Mouse (Mus musculus) brain, embryonic 14.5 days (tissue): ENCODE data around the gene Gkn1. TPM values are rescaled to one million over a fixed set of nuclear protein-coding genes. Genes with fewer than 3 reads are reported as not detected.

Source experiments
- DNase-seq: peaks from one replicate; pipeline ENCODE4 v3.0.0-alpha.2; 2011; ENCODE audit warnings: low read depth
- CTCF ChIP-seq: fragments of 200-500 bp; IDR thresholded peaks from 2 replicates; pipeline ENCODE4 v1.5.1; 2012; ENCODE audit warnings: inconsistent platforms, mild to moderate bottlenecking, moderate library complexity, borderline replicate concordance; ENCODE audit not compliant: insufficient read depth, insufficient read length; ENCODE audit errors: extremely low read depth
- POLR2A ChIP-seq: fragments of 200-500 bp; IDR thresholded peaks from 2 replicates; pipeline ENCODE4 v1.6.1; 2012; ENCODE audit warnings: mild to moderate bottlenecking, inconsistent platforms, borderline replicate concordance; ENCODE audit not compliant: poor library complexity, insufficient read depth, insufficient read length, severe bottlenecking; ENCODE audit errors: extremely low read depth
- polyA plus RNA-seq: library from polyadenylated mRNA; depleted of rRNA; stranded (reverse); fragments of >200 nt; gene quantifications from 2 replicates; pipeline ENCODE4 v1.2.3, GENCODE M21; 2012; rRNA removed

Gkn1 gene
- 0.05 and 0.12 TPM in 2 replicates for polyA plus RNA-seq

DNA sequence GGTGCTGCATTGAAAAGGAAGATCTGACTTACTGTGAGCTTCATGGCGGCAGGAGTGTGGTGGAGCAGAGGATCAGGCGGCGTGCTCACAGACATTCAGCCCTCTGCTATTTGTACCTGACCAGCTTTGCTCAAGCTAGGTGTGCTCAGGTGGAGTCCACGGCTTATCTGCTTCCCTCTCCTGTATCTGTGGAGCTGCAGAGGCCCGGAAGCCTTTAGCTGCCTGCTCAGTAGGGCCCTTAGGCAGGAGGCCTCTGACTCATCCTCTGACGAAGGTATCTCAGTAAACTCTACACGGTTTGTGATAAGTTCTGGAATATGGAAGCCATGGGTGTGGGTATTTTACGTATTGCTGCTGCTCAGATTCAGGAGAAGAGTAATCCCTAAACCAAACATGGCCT lies at the start of gene Gkn1:
Gkn1 (minus strand) TSS at position 114 of the 400 bp plus-strand sequence.
- TF ChIP-seq CTCF (no peak), POLR2A (no peak)
- no peak for DNase-seq

DNA sequence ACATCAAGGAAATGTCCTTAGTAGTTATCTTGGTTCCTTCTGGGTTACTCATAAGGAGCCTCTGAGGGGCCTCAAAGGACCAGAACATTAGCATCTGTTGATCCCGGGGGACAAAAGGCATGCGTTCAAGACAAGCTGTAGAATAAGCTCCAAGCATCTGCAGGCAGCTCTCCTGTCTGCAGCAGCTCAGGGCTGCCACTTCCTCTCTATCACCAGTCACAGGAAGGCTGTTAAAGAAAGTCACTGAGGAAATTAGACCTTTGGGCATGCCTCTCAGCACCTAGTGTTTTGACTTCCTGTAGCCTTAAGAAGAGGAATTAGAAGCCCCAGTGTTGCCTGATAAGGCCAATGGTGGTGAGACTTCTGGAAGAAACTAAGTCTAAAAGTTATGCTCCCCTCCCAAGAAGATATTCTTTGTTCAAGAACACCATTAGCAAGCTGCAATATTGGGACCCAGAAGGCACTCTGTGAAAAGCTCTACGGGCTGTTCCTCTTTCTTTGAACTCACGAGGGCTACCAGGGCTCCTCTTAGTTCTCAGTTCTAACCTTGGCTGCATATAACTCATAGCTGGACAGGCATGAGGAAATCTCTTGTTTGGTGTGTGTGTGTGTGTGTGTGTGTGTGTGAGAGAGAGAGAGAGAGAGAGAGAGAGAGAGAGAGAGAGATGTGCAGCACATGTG lies 49.3 kb upstream of the Gkn1 start:
- no peak for TF ChIP-seq CTCF
- TF ChIP-seq POLR2A, result no peak
- no peak for DNase-seq

DNA sequence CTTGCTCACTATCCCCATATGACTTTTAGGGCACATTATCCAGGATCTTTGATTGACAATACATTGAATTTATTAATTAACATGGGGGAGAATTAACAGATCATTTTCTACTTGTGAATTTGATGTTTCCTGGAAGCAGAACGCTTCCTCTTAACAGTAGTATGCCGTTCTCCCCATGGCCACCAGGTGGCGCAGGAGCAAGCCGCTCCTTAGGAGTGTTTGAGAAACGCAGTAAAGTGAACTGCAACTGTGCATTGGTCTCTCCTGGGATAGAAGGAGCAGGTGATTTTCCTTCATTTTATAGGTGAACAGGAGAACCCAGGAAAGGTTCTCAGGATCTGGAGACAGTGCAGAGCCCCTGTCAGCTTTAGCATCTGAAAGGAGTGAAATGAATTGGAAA lies 48.4 kb upstream of the Gkn1 start:
- DNase-seq, result peak; percentile 87
- TF ChIP-seq CTCF (peak; percentile 99), POLR2A (no peak)

DNA sequence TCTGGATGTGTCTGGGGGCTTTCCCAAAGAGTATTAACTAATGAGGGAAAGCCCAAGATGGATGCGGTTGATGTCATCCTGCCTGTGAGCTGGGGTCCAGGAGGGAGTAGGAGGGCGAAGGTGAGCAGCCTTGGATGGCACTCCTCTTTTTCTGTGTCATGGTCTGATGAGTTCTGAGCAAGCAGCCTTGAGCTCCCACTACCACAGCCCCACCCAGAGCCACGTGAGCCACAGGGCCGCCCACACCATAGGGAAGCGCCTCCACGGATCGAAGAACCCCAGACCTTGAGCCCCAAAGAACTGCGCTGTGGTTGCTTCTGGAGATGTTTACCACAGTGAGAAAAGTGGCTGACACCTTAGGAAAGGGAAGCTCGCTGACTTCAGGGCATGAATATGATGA lies 44.0 kb upstream of the Gkn1 start:
- TF ChIP-seq POLR2A, result no peak
- TF ChIP-seq CTCF, result no peak
- no peak for DNase-seq

DNA sequence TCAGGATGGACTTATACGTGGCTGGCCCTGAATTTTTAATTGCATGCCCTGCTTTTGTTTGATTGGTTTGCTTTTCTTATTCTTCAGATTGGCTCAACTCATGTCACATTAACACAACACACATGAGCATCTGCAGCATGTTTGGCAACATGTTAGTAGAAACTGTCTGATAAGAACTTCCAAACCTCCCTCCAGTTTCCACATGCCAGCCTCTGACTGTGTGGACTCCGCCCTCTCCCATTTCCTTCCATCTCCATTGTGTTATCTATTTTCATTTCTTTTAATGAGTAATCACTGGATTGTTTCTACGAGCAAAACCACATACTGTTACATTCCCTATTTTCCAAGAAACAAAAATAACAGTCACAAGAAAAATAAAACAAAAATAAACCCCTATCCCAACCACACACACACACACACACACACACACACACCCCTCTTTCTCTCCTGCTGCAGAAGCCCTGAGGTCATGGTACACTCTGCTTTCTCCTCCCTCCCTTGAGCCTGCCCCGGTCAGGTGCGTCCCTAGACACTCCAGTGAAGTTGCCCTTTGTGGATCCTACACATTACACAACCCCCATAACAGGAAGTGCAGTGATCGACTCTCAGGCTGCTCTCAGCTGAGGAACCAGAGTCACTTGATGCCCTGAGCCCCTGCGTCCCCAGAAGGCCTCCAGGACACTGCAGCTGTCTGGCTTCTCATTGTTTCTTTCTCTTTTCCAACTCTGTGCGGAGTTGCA lies 42.9 kb upstream of the Gkn1 start:
- TF ChIP-seq POLR2A, result no peak
- no peak for TF ChIP-seq CTCF
- DNase-seq, result no peak

DNA sequence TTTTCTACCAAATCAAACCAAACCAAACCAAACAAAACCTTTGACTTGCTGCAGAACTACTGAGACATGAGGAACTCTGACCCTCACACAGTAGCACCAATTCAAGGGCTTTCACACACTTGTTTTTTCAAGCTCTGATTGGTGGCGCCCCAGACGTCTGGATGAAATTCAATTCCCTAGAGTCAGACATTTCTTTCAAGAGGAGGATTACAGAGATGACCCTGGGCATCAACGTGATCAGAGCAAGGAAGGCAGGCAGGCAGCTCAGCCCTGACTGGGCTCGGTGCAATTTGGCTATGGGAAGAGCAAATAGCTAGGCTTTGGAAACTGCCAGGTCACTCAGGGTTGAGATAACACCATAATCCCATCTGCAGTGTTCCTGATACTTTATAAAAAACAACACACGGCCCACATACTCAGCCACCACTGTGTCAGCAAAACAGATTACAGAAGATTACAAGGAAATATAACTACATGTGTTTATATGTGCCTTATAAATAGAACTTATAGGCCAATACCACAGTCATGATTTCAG lies 38.8 kb upstream of the Gkn1 start:
- TF ChIP-seq POLR2A, result no peak
- TF ChIP-seq CTCF, result no peak
- peak; percentile 15 for DNase-seq

DNA sequence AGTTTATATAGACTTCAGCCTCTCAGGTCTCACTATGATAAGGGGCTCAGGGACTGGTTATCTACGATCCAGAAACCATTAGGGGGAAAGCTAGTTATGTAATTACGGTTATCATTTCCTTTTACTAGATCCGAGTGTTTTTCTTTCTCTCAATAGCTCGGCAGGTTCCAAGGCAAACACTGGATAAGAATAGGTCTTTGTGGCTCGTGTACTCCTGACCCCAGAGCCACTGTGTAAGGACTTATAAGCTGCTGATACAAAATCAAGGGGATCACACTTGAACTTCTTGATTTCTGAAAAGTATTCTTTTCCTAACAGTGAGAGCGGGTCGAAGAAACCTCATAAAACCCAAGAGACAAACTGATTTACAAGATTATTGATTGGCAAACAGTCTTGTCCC lies 38.1 kb upstream of the Gkn1 start, which contains the start of gene Gkn3:
Gkn3 (minus strand) TSS at position 59 of the 400 bp plus-strand sequence.
- TF ChIP-seq CTCF (no peak), POLR2A (no peak)
- DNase-seq, result no peak

DNA sequence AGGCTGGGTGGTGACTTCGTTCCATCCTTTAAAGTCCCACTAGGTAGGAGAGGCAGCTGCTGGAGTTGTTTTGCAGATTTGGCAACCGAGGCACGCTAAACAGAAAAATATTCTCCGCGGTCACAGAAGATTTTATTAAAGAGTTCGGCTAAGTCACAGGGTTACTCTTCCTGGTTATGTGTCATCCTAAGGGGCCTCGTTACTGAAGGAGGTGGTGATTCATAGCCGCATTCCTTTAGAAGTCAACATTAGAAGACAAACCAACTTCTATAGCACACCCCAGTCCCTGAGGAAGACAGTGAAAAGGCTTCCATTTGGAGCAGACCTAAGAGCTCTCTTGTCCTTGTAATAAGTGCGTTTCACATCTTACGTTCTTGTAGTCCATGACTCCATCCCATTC lies 35.9 kb upstream of the Gkn1 start:
- DNase-seq, result no peak
- TF ChIP-seq POLR2A (no peak), CTCF (no peak)

DNA sequence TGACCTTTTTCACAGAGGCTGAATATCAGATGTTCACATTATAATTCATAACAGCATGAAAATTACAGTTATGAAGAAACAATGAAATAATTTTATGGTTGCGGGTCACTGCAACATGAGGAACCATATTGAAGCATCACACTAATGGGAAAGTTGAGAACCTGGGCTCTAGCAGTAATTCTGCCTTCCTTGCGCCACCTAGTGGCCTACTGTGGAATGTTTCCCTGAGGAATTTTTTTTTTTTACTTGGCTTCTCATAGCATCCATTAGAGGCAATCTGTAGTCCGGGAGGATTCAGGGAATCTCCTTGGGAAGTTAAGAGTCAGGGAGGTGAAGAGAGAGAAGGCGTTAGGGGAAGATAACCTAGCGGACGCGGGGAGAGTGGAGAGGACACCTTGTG lies 35.5 kb upstream of the Gkn1 start:
- DNase-seq, result peak; percentile 81
- TF ChIP-seq POLR2A (no peak), CTCF (peak; percentile 86)

DNA sequence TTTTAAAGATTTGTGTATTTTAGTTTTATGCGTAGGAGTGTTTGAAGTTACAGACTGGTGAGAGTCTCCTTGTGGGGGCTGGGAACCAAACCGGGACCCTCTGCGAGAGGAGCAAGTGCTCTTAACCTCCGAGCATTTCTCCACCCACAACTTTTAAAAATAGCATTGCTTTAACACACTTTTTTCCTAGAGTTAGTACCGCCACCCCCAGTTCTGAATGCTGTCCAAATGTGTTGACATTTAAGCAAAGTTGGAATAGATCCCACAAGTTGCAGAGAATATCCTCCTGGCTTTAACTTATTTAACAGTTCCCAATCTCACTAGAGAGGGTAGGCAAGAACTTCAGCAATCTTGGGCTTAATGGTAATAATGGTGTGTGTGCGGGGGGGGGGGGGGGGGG lies 34.0 kb upstream of the Gkn1 start:
- peak; percentile 11 for DNase-seq
- TF ChIP-seq CTCF (no peak), POLR2A (no peak)

DNA sequence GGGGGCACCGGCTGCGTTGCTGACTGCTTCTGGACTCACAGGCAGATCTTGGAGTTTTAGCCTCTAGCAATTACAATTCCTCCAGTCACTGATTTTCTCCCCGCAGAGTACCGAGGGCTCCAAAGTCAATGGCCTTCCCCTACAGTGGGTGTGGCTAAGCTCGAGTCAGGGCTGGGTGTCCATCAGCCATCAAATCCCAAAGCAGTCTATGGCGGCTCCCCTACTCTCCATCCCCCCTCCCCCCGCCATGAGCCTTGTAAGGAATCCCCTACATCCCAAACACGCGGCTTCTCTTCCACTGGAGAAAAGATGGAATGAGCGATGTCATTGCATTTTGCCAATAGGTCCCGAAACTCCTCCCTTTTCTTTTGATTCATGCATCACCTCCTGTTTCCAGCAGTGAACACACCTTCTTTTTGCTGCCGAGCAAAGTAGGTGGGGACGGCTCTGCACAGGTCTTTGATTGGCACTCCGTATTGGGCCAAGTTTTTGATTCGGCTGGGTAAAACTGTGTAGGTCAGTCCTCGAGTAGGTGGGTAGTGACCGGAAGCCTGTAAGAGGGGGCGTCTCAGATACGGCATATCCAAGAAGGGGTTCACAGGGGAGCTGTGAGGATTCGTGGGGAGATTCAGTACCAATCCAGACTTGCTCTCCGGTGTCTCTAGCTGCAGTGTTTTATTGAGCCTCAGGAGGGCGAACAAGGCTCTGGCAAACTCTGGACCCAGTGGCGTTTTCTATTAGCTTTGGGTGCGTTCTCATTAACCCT lies 33.4 kb upstream of the Gkn1 start:
- TF ChIP-seq POLR2A (no peak), CTCF (peak; percentile 58; the same call in 1 of the 2 replicates)
- DNase-seq, result peak; percentile 58

DNA sequence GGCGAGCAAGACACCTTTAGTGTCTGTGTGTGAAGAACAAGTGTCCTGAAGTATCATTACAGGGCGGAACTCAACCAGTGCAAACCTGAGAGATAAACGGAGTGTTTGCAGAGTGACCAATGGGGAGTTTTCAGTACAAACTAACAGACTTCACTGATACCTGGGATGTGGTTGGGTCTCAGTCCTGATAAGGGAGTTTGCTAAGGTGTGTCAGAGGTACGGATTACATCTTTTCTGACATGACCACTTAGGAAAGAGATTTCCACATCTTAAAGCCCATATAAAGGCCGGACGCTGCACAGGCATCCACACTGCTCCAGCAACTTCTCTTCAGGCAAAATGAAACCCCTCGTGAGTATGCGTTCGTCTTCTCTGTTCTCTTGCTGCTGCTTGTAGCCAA lies 22.3 kb upstream of the Gkn1 start, which contains the start of gene Gkn2:
Gkn2 (plus strand) TSS at position 301 of the 400 bp plus-strand sequence.
- DNase-seq, result no peak
- TF ChIP-seq CTCF (no peak), POLR2A (no peak)
